Mouse (Mus musculus) intestine, embryonic 14.5 days (tissue): ENCODE data around the gene Slc16a4. TPM values are rescaled to one million over a fixed set of nuclear protein-coding genes. Genes with fewer than 3 reads are reported as not detected.
"Not testable (repeated sequence)": the region's sequence is repeated elsewhere in the genome, so short reads cannot be mapped to it uniquely, and the experiment has no call there.

ENCODE experiments used
- ATAC-seq: fragments of 200-750 bp; cut with Nextera tagmentation; replicated peaks from 2 replicates; pipeline ENCODE4 v1.8.0; 2017; ENCODE audit warnings: low read depth, moderate number of reproducible peaks, moderate TSS enrichment, moderate library complexity; ENCODE audit not compliant: low FRiP score, low TSS enrichment
- DNase-seq: peaks from one replicate; pipeline ENCODE4 v3.0.0-alpha.2; 2018; ENCODE audit warnings: low spot score
- H3K27ac ChIP-seq: fragments of 300-500 bp; sonication (generic); 2 replicates; pipeline ENCODE4 v1.5.1; 2014; ENCODE audit warnings: low read depth, mild to moderate bottlenecking, control low read depth
- H3K27me3 ChIP-seq: fragments of 300-500 bp; sonication (generic); replicated peaks from 2 replicates; pipeline ENCODE4 v1.6.1; 2014; ENCODE audit warnings: low read length, control low read depth; ENCODE audit not compliant: control insufficient read depth, insufficient read depth
- H3K36me3 ChIP-seq: fragments of 300-500 bp; sonication (generic); 2 replicates; pipeline ENCODE4 v1.6.1; 2014; ENCODE audit warnings: low read length, control low read depth; ENCODE audit not compliant: control insufficient read depth, insufficient read depth
- H3K4me1 ChIP-seq: fragments of 300-500 bp; sonication (generic); replicated peaks from 2 replicates; pipeline ENCODE4 v1.6.1; 2014; ENCODE audit warnings: low read length, control low read depth, mixed read lengths; ENCODE audit not compliant: control insufficient read depth, insufficient read depth
- H3K4me2 ChIP-seq: fragments of 300-500 bp; sonication (generic); 2 replicates; pipeline ENCODE4 v1.6.1; 2014; ENCODE audit warnings: low read length
- H3K4me3 ChIP-seq: fragments of 300-500 bp; sonication (generic); 2 replicates; pipeline ENCODE4 v1.5.1; 2014; ENCODE audit warnings: low read depth, low read length, control low read depth, mixed read lengths
- H3K9ac ChIP-seq: fragments of 300-500 bp; sonication (generic); 2 replicates; pipeline ENCODE4 v1.6.1; 2014; ENCODE audit warnings: mild to moderate bottlenecking, low read length
- H3K9me3 ChIP-seq: fragments of 300-500 bp; sonication (generic); 2 replicates; pipeline ENCODE4 v1.6.1; 2016; ENCODE audit warnings: low read length, control low read depth; ENCODE audit not compliant: control insufficient read depth
- WGBS: fragments of 180-500 bp; shearing (Covaris S2); extraction: QIAGEN DNeasy Blood & Tissue Kit; methylation state at CpG from one replicate; pipeline ENCODE4 v1.1.7; 2014; 5-methylcytosine and 5-hydroxymethylcytosine counted together
- polyA plus RNA-seq: library from polyadenylated mRNA; unstranded; fragments of >200 nt; fragmentation: Nextera tagmentation; extraction: Ambion mirVana; gene quantifications from 2 replicates; pipeline ENCODE4 v1.2.1, GENCODE M21; 2014

Slc16a4 gene
- polyA plus RNA-seq, 1 experiment from 2014 or later = 3.7 TPM

DNA sequence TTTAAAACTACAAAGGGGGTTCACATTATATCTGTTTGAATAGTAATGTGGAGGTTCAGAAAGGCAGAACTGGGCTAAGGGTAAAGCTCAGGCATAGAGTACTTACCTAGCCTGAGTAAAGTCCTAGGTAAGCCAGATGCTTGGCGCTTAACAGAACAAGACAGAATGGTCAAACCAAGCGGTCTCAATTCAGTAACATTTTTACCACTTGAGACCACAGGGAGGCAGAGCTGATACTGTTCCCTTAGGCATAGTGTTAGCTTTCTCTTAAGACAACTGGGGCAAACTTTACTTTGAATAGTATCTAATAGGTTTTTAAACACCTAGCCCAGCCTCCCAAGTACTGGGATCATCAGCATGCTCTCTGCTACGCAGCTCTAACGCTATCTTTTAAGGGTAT is 15.0 kb upstream of the Slc16a4 start:
- WGBS = 61% methylated on average over 4 of the region's 4 CpGs
- peaks cover 9% of the 10 kb centered on the region for H3K4me1 ChIP-seq
- H3K9me3 ChIP-seq = no peaks in the 10 kb centered on the region
- DNase-seq (no peak), ATAC-seq (no peak)
- H3K27ac ChIP-seq = no peak overlapping the region
- H3K36me3 ChIP-seq = no peaks in the 10 kb centered on the region
- H3K4me2 ChIP-seq = no peak overlapping the region
- no peak overlapping the region for H3K4me3 ChIP-seq
- H3K9ac ChIP-seq = no peak overlapping the region
- no peaks in the 10 kb centered on the region for H3K27me3 ChIP-seq

DNA sequence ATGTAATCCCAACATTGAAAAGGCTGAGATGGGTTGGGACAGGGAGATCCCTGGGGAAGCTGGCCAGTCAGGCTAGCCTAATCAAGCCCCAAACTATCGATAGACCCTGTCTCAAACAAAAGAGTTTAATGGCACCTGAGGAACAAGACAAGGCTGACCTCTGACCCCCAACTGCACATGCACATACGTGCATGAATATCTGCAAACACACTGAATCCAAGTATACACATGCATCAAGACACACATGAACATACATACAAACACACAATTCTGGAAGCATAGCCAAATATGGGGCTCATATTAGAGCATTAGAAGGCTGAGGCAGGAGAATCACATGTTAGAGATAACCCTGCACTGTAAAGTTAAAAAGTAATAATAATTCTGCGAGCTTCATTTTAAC is 14.4 kb upstream of the Slc16a4 start:
- DNase-seq (no peak), ATAC-seq (no peak)
- Histone ChIP-seq H3K27ac (no peak overlapping the region), H3K4me2 (no peak overlapping the region), H3K27me3 (no peaks in the 10 kb centered on the region), H3K9ac (no peak overlapping the region), H3K36me3 (peaks cover 2% of the 10 kb centered on the region), H3K4me1 (peaks cover 9% of the 10 kb centered on the region), H3K9me3 (no peaks in the 10 kb centered on the region), H3K4me3 (no peak overlapping the region)
- 84% methylated on average over 3 of the region's 3 CpGs for WGBS

GRCm38 (mm10) chr3:107278479-107279269 is 12.4 kb upstream of the Slc16a4 start, which contains the start of gene Lamtor5:
Gene Lamtor5, plus strand, starts transcription at chr3:107278858.
- Histone ChIP-seq H3K4me3 (peak within 1 kb of the TSS; percentile 77), H3K4me2 (peak within 1 kb of the TSS; percentile 58), H3K27me3 (no peaks in the 10 kb centered on the region), H3K9me3 (no peaks in the 10 kb centered on the region), H3K27ac (no peak within 1 kb of the TSS; the same call in 1 of the 2 replicates), H3K4me1 (peaks cover 9% of the 10 kb centered on the region), H3K36me3 (peaks cover 23% of the 10 kb centered on the region), H3K9ac (peak within 1 kb of the TSS; percentile 81)
- 3% methylated on average over 43 of the region's 43 CpGs for WGBS
- peak; percentile 94 for ATAC-seq
- peak; percentile 97 for DNase-seq

DNA sequence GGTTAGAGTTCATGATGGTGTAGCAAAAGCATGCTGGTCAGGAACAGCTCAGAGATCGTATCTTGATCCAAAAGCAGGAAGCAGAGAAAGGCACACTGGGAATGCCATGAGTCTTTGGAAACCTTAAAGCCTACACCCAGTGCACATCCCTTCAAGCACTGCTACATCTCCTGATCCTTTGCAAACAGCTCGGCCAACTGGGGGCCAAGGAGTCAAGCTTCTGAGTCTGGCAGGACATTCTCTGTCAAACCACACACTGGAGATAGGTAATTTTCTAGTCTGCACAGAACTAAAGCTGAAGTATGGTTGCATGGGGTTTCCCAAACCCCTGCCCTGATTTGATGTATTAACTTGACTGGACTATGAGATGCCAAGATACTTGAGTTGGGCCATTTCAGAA is 4.9 kb upstream of the Slc16a4 start:
- no peaks in the 10 kb centered on the region for H3K27me3 ChIP-seq
- peaks cover 37% of the 10 kb centered on the region for H3K36me3 ChIP-seq
- no peak overlapping the region for H3K4me2 ChIP-seq
- H3K4me1 ChIP-seq = no peaks in the 10 kb centered on the region
- no peaks in the 10 kb centered on the region for H3K9me3 ChIP-seq
- no peak overlapping the region for H3K27ac ChIP-seq
- DNase-seq (no peak), ATAC-seq (no peak)
- WGBS = 69% methylated on average over 2 of the region's 2 CpGs
- no peak overlapping the region for H3K4me3 ChIP-seq
- H3K9ac ChIP-seq = no peak overlapping the region

DNA sequence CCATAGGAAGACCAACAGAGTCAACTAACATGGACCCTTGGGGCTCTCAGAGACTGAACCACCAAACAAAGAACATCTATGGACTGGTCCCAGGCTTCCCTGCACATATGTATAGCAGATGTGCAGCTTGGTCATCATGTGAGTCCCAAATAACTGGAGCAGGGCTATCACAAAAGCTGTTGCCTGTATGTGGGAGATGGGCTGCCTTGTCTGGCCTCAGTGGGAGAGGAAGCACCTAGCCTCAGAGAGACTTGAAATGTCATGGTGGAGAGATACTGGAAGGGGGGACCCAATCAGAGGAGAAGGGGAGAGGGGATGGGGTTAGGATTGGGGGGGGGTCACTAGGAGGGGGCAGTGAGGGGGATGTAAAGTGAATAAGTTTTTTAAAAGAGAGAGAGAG is 3.7 kb upstream of the Slc16a4 start:
- ATAC-seq (no peak), DNase-seq (no peak)
- Histone ChIP-seq H3K9ac (no peak overlapping the region), H3K27ac (no peak overlapping the region), H3K4me1 (no peaks in the 10 kb centered on the region), H3K4me3 (no peak overlapping the region), H3K9me3 (no peaks in the 10 kb centered on the region), H3K4me2 (no peak overlapping the region), H3K27me3 (no peaks in the 10 kb centered on the region), H3K36me3 (peaks cover 27% of the 10 kb centered on the region)

GRCm38 (mm10) chr3:107295672-107296360 is 4.8 kb downstream of the Slc16a4 start:
- 76% methylated on average over 5 of the region's 5 CpGs for WGBS
- peak; percentile 56; the same call in 1 of the 2 replicates for ATAC-seq

GRCm38 (mm10) chr3:107296917-107297316 is 5.9 kb downstream of the Slc16a4 start:
- DNase-seq, H3K4me3 ChIP-seq, H3K9ac ChIP-seq, H3K27me3 ChIP-seq, H3K9me3 ChIP-seq, H3K27ac ChIP-seq, H3K4me1 ChIP-seq, ATAC-seq, H3K4me2 ChIP-seq: not testable (repeated sequence)
- 78% methylated on average over 4 of the region's 4 CpGs for WGBS
- peaks cover 12% of the 10 kb centered on the region; the same call in 1 of the 2 replicates for H3K36me3 ChIP-seq

More at GRCm38 (mm10) chr3:107295672-107296360, 4.8 kb downstream of the Slc16a4 start:
- no peak for DNase-seq
- Histone ChIP-seq H3K4me1 (no peaks in the 10 kb centered on the region), H3K9ac (no peak overlapping the region), H3K9me3 (no peaks in the 10 kb centered on the region), H3K27me3 (no peaks in the 10 kb centered on the region), H3K4me2 (no peak overlapping the region), H3K4me3 (no peak overlapping the region), H3K27ac (no peak overlapping the region), H3K36me3 (peaks cover 3% of the 10 kb centered on the region; the same call in 1 of the 2 replicates)

DNA sequence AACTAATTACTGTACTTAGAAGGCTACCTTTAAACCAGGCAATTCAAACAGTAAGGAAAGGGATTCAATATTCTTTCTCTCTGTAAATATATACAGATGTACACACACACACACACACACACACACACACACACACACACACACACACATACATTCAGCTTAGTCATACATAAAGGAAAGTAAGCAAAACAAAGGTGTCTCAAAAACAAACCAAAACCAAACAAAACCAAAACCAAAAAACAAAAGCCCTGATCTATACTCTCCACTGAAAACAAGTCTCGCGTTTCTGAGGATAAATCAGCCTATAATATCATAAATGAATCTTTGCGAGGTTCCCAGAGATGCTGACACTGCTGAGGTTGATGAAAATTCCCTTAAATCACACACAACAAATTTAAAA is 26.3 kb downstream of the Slc16a4 start:
- Histone ChIP-seq H3K27ac (no peak overlapping the region), H3K4me1 (0 out of 2 replicates have a peak, but pooled peaks cover 3% of the 10 kb centered on the region), H3K27me3 (no peaks in the 10 kb centered on the region), H3K9ac (no peak overlapping the region), H3K9me3 (no peaks in the 10 kb centered on the region), H3K4me3 (no peak overlapping the region), H3K36me3 (peaks cover 44% of the 10 kb centered on the region; the same call in 1 of the 2 replicates), H3K4me2 (no peak overlapping the region)
- DNase-seq = no peak
- 95% methylated on average over 3 of the region's 3 CpGs for WGBS
- no peak for ATAC-seq
